In the genomic region with DNA sequence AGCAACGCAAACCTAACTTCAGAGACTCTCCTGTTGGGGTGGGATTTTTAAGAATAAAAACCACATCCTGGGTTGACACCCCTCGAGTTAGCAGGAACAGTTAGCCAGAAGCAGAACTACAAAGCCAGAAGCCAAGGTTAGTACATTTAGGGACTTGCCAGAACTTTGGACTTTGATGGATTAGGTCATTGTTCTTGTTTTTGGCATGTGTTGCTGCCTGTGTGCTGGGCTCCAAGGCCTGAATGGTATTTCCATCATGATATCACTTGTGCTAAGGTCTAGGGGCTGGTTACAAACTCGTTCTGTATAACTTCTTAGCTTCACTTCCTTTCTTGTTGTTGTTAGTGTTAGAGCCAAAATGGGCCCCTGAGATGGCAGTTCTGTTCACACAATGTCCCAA, we compare ENCODE assay signal across 15 mouse cellular contexts.
"Had no signal": no experiment of that assay in that cellular context is flagged by ENCODE, and none has a peak within 500 bp of the region (broad histone marks: within the 10 kb centered on the region; RNA-seq: fewer than 3 reads in every experiment).

No protein-coding gene starts in this region.

- ATAC-seq: midbrain, embryonic 15.5 days had no signal

- H3K4me1 ChIP-seq: limb, embryonic 12.5 days; limb, embryonic 15.5 days; liver, embryonic 13.5 days; midbrain, embryonic 12.5 days; neural tube, embryonic 12.5 days; neural tube, embryonic 15.5 days had no signal

- H3K4me3 ChIP-seq: limb, embryonic 12.5 days; limb, embryonic 15.5 days; liver, embryonic 13.5 days; midbrain, embryonic 12.5 days; midbrain, embryonic 15.5 days; neural tube, embryonic 12.5 days; neural tube, embryonic 15.5 days had no signal

- H3K4me2 ChIP-seq: limb, embryonic 12.5 days; limb, embryonic 15.5 days; liver, embryonic 13.5 days; midbrain, embryonic 12.5 days; midbrain, embryonic 15.5 days; neural tube, embryonic 12.5 days; neural tube, embryonic 15.5 days had no signal

- H3K36me3 ChIP-seq: limb, embryonic 12.5 days; limb, embryonic 15.5 days; liver, embryonic 13.5 days; midbrain, embryonic 12.5 days; midbrain, embryonic 15.5 days; neural tube, embryonic 12.5 days; neural tube, embryonic 15.5 days had no signal

- DNase-seq: kidney, adult 18-20 months; kidney, postnatal 36 days; left cerebral cortex, postnatal 4 days; liver, embryonic 13.5 days; lung, adult 2 months; thymus, adult 18-20 months; thymus, postnatal 36 days had no signal

- H3K9me3 ChIP-seq: limb, embryonic 12.5 days; limb, embryonic 15.5 days; liver, embryonic 13.5 days; midbrain, embryonic 12.5 days; midbrain, embryonic 15.5 days; neural tube, embryonic 12.5 days; neural tube, embryonic 15.5 days had no signal

- H3K9ac ChIP-seq: limb, embryonic 12.5 days; limb, embryonic 15.5 days; liver, embryonic 13.5 days; midbrain, embryonic 12.5 days; midbrain, embryonic 15.5 days; neural tube, embryonic 12.5 days; neural tube, embryonic 15.5 days had no signal

- H3K27ac ChIP-seq: kidney, postnatal 0 days; limb, embryonic 12.5 days; limb, embryonic 15.5 days; liver, embryonic 13.5 days; macrophage; midbrain, embryonic 12.5 days; midbrain, embryonic 15.5 days; neural tube, embryonic 12.5 days; neural tube, embryonic 15.5 days had no signal

- H3K27me3 ChIP-seq: limb, embryonic 12.5 days; limb, embryonic 15.5 days; liver, embryonic 13.5 days; midbrain, embryonic 12.5 days; midbrain, embryonic 15.5 days; neural tube, embryonic 12.5 days; neural tube, embryonic 15.5 days had no signal
